Mouse (Mus musculus): ENCODE measurements at regions not wholly inside any gene's neighbourhood (a gene's known extent, or its start where the extent isn't known, plus 50 kb on each side); places are given as distances from the start of the nearest gene placed in this dataset.

- ATAC-seq (replicated peaks; ENCODE audit: poor library complexity, severe bottlenecking) = no peak
These were observed 305.2 kb upstream of the Epha4 start for GRCm38 (mm10) chr1:77820101-77820500.

GRCm38 (mm10) chr1:77815451-77815850 lies 300.6 kb upstream of the Epha4 start:
- no peak for ATAC-seq (replicated peaks; ENCODE audit: poor library complexity, severe bottlenecking)

- ATAC-seq (replicated peaks; ENCODE audit: poor library complexity, severe bottlenecking) = no peak
These were observed 296.7 kb upstream of the Epha4 start for GRCm38 (mm10) chr1:77811573-77811972.

DNA sequence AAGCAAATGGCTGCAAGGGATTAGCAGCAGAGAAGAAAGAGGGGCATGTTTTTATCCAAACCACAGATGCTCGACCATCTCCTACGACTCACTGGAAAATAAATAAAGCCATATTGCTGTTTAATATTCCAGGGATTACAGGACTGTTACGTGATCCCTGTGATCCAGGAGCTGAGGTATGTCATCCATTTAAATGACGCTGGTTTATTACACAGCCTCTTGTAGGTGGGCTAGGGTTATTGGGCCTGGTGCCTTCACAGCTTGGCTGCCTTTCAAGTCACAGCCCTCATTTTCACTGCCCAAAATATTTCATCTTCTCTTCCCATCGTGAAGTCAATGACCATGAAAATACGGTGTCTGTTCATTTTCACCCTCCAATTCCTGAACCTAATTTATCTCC lies 276.1 kb upstream of the Epha4 start:
- ATAC-seq (replicated peaks; ENCODE audit: poor library complexity, severe bottlenecking) = no peak

GRCm38 (mm10) chr1:77754326-77754725 lies 239.4 kb upstream of the Epha4 start:
- no peak for ATAC-seq (replicated peaks; ENCODE audit: poor library complexity, severe bottlenecking)

DNA sequence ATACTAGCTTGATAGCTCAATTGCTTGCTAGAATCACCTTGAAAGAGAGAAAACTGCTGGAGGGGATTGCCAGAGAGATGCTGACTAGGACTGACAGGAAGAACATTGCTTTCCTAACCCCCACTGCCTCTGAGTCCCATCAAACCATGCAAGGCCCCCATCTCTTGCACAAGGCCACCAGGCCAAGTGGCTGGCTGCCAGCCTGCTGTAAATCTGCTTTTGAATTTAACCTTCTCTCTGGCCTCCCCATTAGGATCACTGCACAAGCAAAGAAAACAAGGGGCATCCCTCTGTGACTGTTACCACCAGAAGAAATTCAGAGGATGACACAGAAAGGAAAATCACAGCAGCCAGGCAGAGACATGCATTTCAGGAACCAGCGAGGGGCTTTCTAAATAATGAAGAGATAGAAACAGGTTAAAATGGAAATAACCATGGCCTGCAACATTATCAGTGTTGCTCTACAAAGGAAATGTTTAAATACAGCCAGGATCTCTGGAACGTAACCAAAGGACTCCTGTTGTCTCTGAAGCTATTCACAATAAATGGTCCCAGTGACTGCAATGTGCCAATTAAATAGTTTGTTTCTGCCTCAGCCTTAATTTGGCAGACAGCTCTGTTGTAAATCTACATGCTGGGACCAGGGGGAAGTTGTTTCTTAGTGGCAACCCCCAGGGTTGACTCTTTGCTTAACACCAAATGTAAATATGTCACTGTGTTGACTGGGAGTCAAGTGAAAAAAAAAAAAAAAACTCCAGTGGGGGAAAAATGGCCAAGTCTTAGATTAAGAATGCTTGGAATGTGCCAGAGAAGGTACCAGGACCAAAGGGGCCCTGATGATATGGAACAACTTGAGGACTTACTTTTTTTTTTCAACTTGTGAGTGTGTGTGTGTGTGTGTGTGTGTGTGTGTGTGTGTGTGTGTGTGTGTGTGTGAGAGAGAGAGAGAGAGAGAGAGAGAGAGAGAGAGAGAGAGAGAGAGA lies 233.9 kb upstream of the Epha4 start:
- no peak for ATAC-seq (replicated peaks; ENCODE audit: poor library complexity, severe bottlenecking)

DNA sequence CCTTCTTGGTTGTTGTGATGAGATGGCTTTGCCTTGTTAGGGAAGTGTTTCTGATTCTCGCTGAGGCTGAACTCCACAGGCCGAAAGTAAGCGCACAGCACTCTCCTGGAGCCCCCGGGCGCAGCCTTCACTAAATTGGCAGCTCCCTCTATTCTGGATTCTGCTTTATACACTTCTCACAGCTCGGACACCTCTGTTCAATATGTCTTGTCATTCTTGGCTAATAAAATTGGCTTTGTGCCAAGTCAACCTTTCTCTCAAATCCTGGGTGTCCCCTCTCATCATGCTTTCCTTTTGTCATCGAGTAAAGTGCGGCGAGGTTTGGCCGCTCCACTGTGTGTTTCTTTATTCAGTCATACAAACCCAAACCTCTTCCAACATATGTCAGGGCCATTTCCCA lies 217.2 kb upstream of the Epha4 start:
- ATAC-seq (replicated peaks; ENCODE audit: poor library complexity, severe bottlenecking) = no peak

- no peak for ATAC-seq (replicated peaks; ENCODE audit: poor library complexity, severe bottlenecking)
These were observed 212.7 kb upstream of the Epha4 start for GRCm38 (mm10) chr1:77727561-77727960.

DNA sequence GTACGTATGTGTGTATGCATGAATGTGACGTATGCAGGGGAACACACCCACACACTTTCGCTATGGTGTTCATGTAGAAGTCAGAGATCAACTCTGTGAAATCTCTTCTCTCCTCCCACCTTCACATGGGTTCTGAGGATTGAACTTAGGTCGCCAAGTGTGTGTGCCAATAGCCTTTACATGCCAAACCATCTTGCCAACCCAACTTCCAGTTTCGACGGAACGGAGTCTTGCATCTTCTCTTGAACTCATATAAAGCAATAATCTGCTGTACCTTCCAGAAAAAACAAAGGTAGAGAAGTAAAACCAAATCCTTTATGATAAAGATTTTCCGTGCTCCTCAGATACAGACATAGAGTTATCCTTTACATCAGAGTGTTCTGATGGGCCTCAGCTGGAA lies 208.4 kb upstream of the Epha4 start:
- ATAC-seq (replicated peaks; ENCODE audit: poor library complexity, severe bottlenecking) = no peak

DNA sequence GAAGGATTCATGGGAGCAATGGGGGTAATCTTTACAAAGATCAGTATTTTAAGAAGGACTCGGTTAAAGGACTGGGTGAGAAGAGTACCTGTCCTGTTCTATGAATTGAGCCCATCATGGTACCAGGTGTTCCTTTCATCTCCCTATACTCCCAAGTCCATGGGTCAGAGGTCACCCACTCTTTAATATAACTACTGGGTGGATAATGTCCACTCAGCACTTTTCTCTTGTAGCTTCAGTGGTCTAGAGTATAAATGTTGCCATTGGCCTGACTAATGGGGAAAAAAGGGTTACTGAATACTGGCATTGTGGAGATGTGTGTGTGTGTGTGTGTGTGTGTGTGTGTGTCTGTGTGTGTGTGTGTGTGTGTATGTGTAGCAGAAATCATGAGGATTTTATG lies 206.0 kb upstream of the Epha4 start:
- ATAC-seq (replicated peaks; ENCODE audit: poor library complexity, severe bottlenecking) = no peak

DNA sequence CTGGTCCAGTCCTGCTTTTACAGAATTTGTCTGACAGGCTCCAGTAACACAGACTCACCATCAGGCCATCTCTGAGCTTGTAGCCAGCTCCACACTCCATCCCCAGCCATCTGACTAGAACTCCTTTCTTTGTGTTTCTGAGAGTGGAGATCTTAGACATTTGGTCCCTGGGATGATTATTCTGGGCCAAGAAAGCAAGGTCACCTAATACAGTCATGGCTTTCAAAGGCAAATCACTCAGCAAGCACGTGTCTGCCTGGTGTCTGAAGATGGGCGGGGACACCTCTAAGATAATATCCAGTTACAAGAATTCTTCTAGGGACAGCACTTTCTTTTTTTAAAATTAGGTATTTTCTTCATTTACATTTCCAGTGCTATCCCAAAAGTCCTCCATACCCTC lies 198.1 kb upstream of the Epha4 start:
- no peak for ATAC-seq (replicated peaks; ENCODE audit: poor library complexity, severe bottlenecking)

DNA sequence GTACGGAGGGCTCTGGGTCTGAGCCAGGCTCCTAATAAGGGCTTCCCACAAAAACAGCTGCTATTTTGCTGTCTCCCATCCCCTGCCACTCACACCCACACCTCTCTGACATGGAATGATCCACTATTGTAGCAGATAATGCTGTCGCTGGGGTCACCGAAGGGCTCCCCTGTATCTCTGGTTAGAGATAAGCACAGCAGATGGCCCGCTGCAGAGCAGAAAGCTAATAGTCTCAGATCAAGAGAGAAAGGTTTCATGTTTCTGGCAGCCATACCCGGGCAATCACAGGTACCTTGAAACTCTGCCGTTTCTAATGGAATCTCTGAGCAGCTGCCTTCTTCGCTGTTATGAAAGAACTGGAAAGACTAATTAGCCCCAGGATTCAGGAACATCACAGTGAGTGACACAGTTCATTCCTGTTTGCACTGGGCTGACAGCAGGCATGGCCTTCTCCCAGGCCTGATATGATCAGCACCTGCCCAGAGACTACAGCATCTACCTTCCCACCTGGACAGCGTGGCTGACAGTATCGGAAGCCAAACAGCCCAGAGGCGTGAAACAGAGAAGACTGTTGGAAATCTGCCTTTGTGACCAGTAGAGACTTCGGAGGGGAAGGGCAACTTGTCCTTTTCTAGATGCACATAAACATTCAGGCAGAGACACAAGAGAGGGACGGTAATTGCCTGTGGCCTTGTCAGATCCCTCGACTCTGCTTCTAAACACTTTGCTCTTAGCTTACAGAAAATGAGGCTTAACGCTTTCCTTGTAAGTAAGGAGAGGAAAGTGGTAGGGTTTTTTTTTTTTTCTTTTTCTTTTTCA lies 193.5 kb upstream of the Epha4 start:
- ATAC-seq (replicated peaks; ENCODE audit: poor library complexity, severe bottlenecking) = no peak

- no peak for ATAC-seq (replicated peaks; ENCODE audit: poor library complexity, severe bottlenecking)
These were observed 180.5 kb upstream of the Epha4 start for GRCm38 (mm10) chr1:77695228-77696018.

GRCm38 (mm10) chr1:77663345-77663744 lies 148.5 kb upstream of the Epha4 start:
- no peak for ATAC-seq (replicated peaks; ENCODE audit: poor library complexity, severe bottlenecking)

GRCm38 (mm10) chr1:77660436-77660835 lies 145.5 kb upstream of the Epha4 start:
- no peak for ATAC-seq (replicated peaks; ENCODE audit: poor library complexity, severe bottlenecking)

- no peak for ATAC-seq (replicated peaks; ENCODE audit: poor library complexity, severe bottlenecking)
These were observed 122.1 kb upstream of the Epha4 start for GRCm38 (mm10) chr1:77637025-77637424.

- no peak for ATAC-seq (replicated peaks; ENCODE audit: poor library complexity, severe bottlenecking)
These were observed 114.8 kb upstream of the Epha4 start for GRCm38 (mm10) chr1:77629496-77630281.

DNA sequence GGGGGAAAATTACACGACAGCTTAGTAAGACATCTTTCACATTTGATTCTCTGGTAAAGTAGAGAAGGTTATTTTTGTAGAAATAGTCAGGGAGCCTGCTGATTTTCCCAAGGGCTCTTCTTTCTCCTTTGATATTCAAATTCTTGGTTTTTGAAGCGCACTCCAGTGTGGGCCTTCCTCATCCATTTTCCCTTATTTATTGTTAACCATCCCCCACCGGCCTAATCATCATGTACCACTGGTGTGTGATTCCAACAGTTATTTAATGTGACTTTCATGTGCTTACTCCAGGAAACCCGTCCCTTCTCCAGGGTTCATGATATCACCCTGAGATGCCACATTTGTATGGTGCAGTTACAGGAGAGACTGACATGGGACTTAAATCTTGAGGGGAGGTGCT lies 114.0 kb upstream of the Epha4 start:
- no peak for ATAC-seq (replicated peaks; ENCODE audit: poor library complexity, severe bottlenecking)

- no peak for ATAC-seq (replicated peaks; ENCODE audit: poor library complexity, severe bottlenecking)
These were observed 102.6 kb upstream of the Epha4 start for GRCm38 (mm10) chr1:77617490-77617889.

DNA sequence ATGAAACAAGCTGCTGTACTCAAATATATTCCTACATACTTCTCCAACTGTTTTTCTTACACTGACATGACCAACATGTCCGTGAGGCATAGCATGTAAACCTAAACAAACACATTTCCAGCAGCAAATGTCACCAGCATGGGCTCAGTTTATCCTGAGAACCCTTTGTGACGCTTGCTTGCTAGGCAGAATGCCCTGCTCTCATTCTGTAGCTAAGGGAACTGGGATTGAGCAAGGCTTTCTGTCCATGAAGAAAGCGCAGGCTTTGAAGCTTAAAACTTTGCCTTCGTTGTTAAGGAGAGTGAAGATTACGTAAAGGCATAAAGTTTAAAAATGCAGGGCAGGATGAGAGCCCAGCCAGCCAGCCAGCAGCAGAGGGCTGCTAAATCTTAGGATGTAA lies 85.6 kb upstream of the Epha4 start:
- no peak for ATAC-seq (replicated peaks; ENCODE audit: poor library complexity, severe bottlenecking)

All from granulocyte monocyte progenitor cell, adult 5-6 weeks (primary cell).